Mouse (Mus musculus): ENCODE results near the gene Asb3. TPM values are rescaled to one million over a fixed set of nuclear protein-coding genes. Genes with fewer than 3 reads are reported as not detected.
A peak's percentile ranks its signal among the peaks of the same experiment; 100 is the strongest.

The Asb3 gene
- polyA plus RNA-seq (2014; fragmentation: Nextera tagmentation; extraction: Ambion mirVana), result 21.0 and 21.4 TPM in 2 replicates

- Histone ChIP-seq H3K27me3 (ENCODE audit: control insufficient read depth, insufficient read depth, low read length) (no peaks in the 10 kb centered on the region), H3K4me1 (ENCODE audit: control insufficient read depth in 2 of 2, insufficient read depth in 2 of 2, low read length in 2 of 2) (no peaks in the 10 kb centered on the region; a peak in 1 of 4 replicates), H3K27ac (replicated peaks in 1 of 2; ENCODE audit: control insufficient read depth in 1 of 2, insufficient read depth in 1 of 2, low read depth in 2 of 2, low read length in 2 of 2) (no peak within 1 kb of the TSS), H3K9me3 (ENCODE audit: control insufficient read depth, low read length) (no peaks in the 10 kb centered on the region), H3K4me3 (ENCODE audit: control insufficient read depth in 1 of 2, insufficient read depth in 1 of 2, low read depth in 1 of 2, low read length in 2 of 2) (peak within 1 kb of the TSS; percentile 42 to 56), H3K4me2 (ENCODE audit: low read length) (peak within 1 kb of the TSS; percentile 71), H3K36me3 (ENCODE audit: control insufficient read depth, insufficient read depth, low read length) (peaks cover 6% of the 10 kb centered on the region), H3K9ac (ENCODE audit: low read length) (peak within 1 kb of the TSS; percentile 59)
- 4% methylated on average over 41 of the region's 41 CpGs for WGBS
- ATAC-seq (ENCODE audit: insufficient number of reproducible peaks, insufficient read depth, low FRiP score, low read depth), result peak; percentile 73
These were observed at the start of gene Asb3, which contains the start of gene Gpr75 for GRCm38 (mm10) chr11:30885171-30885871. Gene Asb3, plus strand, starts transcription at chr11:30885416. Gene Gpr75, plus strand, starts transcription at chr11:30885358.

GRCm38 (mm10) chr11:30838793-30839192, 46.4 kb upstream of the Asb3 start:
- WGBS, result 72% methylated on average over 2 of the region's 2 CpGs
- Histone ChIP-seq H3K4me1 (ENCODE audit: control insufficient read depth in 2 of 2, insufficient read depth in 2 of 2, low read length in 2 of 2) (no peaks in the 10 kb centered on the region), H3K36me3 (ENCODE audit: control insufficient read depth, insufficient read depth, low read length) (peaks cover 81% of the 10 kb centered on the region), H3K4me2 (ENCODE audit: low read length) (no peak overlapping the region), H3K4me3 (ENCODE audit: control insufficient read depth in 1 of 2, insufficient read depth in 1 of 2, low read depth in 1 of 2, low read length in 2 of 2) (no peak overlapping the region), H3K9me3 (ENCODE audit: control insufficient read depth, low read length) (no peaks in the 10 kb centered on the region), H3K27ac (replicated peaks in 1 of 2; ENCODE audit: control insufficient read depth in 1 of 2, insufficient read depth in 1 of 2, low read depth in 2 of 2, low read length in 2 of 2) (no peak overlapping the region), H3K27me3 (ENCODE audit: control insufficient read depth, insufficient read depth, low read length) (no peaks in the 10 kb centered on the region), H3K9ac (ENCODE audit: low read length) (no peak overlapping the region)
- no peak for ATAC-seq (ENCODE audit: insufficient number of reproducible peaks, insufficient read depth, low FRiP score, low read depth)

- 76% methylated on average over 1 of the region's 1 CpGs for WGBS
- Histone ChIP-seq H3K9ac (ENCODE audit: low read length) (no peak overlapping the region), H3K36me3 (ENCODE audit: control insufficient read depth, insufficient read depth, low read length) (peaks cover 67% of the 10 kb centered on the region), H3K27me3 (ENCODE audit: control insufficient read depth, insufficient read depth, low read length) (no peaks in the 10 kb centered on the region), H3K4me1 (ENCODE audit: control insufficient read depth in 2 of 2, insufficient read depth in 2 of 2, low read length in 2 of 2) (no peaks in the 10 kb centered on the region), H3K27ac (replicated peaks in 1 of 2; ENCODE audit: control insufficient read depth in 1 of 2, insufficient read depth in 1 of 2, low read depth in 2 of 2, low read length in 2 of 2) (no peak overlapping the region), H3K4me2 (ENCODE audit: low read length) (no peak overlapping the region), H3K9me3 (ENCODE audit: control insufficient read depth, low read length) (no peaks in the 10 kb centered on the region), H3K4me3 (ENCODE audit: control insufficient read depth in 1 of 2, insufficient read depth in 1 of 2, low read depth in 1 of 2, low read length in 2 of 2) (no peak overlapping the region)
- ATAC-seq (ENCODE audit: insufficient number of reproducible peaks, insufficient read depth, low FRiP score, low read depth), result no peak
These were observed 40.9 kb upstream of the Asb3 start for GRCm38 (mm10) chr11:30844355-30844754.

- no peak overlapping the region for H3K4me2 ChIP-seq (ENCODE audit: low read length)
- no peaks in the 10 kb centered on the region for H3K9me3 ChIP-seq (ENCODE audit: control insufficient read depth, low read length)
- no peak overlapping the region for H3K9ac ChIP-seq (ENCODE audit: low read length)
- no peaks in the 10 kb centered on the region for H3K4me1 ChIP-seq (ENCODE audit: control insufficient read depth in 2 of 2, insufficient read depth in 2 of 2, low read length in 2 of 2)
- no peak for ATAC-seq (ENCODE audit: insufficient number of reproducible peaks, insufficient read depth, low FRiP score, low read depth)
- H3K4me3 ChIP-seq (ENCODE audit: control insufficient read depth in 1 of 2, insufficient read depth in 1 of 2, low read depth in 1 of 2, low read length in 2 of 2), result no peak overlapping the region
- H3K27ac ChIP-seq (replicated peaks in 1 of 2; ENCODE audit: control insufficient read depth in 1 of 2, insufficient read depth in 1 of 2, low read depth in 2 of 2, low read length in 2 of 2), result no peak overlapping the region
- H3K36me3 ChIP-seq (ENCODE audit: control insufficient read depth, insufficient read depth, low read length), result peaks cover 60% of the 10 kb centered on the region
- H3K27me3 ChIP-seq (ENCODE audit: control insufficient read depth, insufficient read depth, low read length), result no peaks in the 10 kb centered on the region
These were observed 12.8 kb upstream of the Asb3 start for GRCm38 (mm10) chr11:30872425-30872824.

GRCm38 (mm10) chr11:30888153-30888552, 2.9 kb downstream of the Asb3 start:
- Histone ChIP-seq H3K27me3 (ENCODE audit: control insufficient read depth, insufficient read depth, low read length) (no peaks in the 10 kb centered on the region), H3K9me3 (ENCODE audit: control insufficient read depth, low read length) (no peaks in the 10 kb centered on the region), H3K36me3 (ENCODE audit: control insufficient read depth, insufficient read depth, low read length) (no peaks in the 10 kb centered on the region), H3K4me1 (ENCODE audit: control insufficient read depth in 2 of 2, insufficient read depth in 2 of 2, low read length in 2 of 2) (no peaks in the 10 kb centered on the region; a peak in 1 of 4 replicates), H3K27ac (replicated peaks in 1 of 2; ENCODE audit: control insufficient read depth in 1 of 2, insufficient read depth in 1 of 2, low read depth in 2 of 2, low read length in 2 of 2) (no peak overlapping the region), H3K4me2 (ENCODE audit: low read length) (no peak overlapping the region), H3K9ac (ENCODE audit: low read length) (no peak overlapping the region), H3K4me3 (ENCODE audit: control insufficient read depth in 1 of 2, insufficient read depth in 1 of 2, low read depth in 1 of 2, low read length in 2 of 2) (no peak overlapping the region)
- no peak for ATAC-seq (ENCODE audit: insufficient number of reproducible peaks, insufficient read depth, low FRiP score, low read depth)
- 82% methylated on average over 2 of the region's 2 CpGs for WGBS

GRCm38 (mm10) chr11:30896201-30896600, 11.0 kb downstream of the Asb3 start:
- 84% methylated on average over 1 of the region's 1 CpGs for WGBS
- Histone ChIP-seq H3K27ac (replicated peaks in 1 of 2; ENCODE audit: control insufficient read depth in 1 of 2, insufficient read depth in 1 of 2, low read depth in 2 of 2, low read length in 2 of 2) (no peak overlapping the region), H3K27me3 (ENCODE audit: control insufficient read depth, insufficient read depth, low read length) (no peaks in the 10 kb centered on the region), H3K9me3 (ENCODE audit: control insufficient read depth, low read length) (no peaks in the 10 kb centered on the region), H3K4me1 (ENCODE audit: control insufficient read depth in 2 of 2, insufficient read depth in 2 of 2, low read length in 2 of 2) (no peaks in the 10 kb centered on the region), H3K36me3 (ENCODE audit: control insufficient read depth, insufficient read depth, low read length) (no peaks in the 10 kb centered on the region), H3K9ac (ENCODE audit: low read length) (no peak overlapping the region), H3K4me2 (ENCODE audit: low read length) (no peak overlapping the region), H3K4me3 (ENCODE audit: control insufficient read depth in 1 of 2, insufficient read depth in 1 of 2, low read depth in 1 of 2, low read length in 2 of 2) (no peak overlapping the region)
- ATAC-seq (ENCODE audit: insufficient number of reproducible peaks, insufficient read depth, low FRiP score, low read depth), result no peak

- Histone ChIP-seq H3K9me3 (ENCODE audit: control insufficient read depth, low read length) (no peaks in the 10 kb centered on the region), H3K27me3 (ENCODE audit: control insufficient read depth, insufficient read depth, low read length) (no peaks in the 10 kb centered on the region), H3K4me1 (ENCODE audit: control insufficient read depth in 2 of 2, insufficient read depth in 2 of 2, low read length in 2 of 2) (no peaks in the 10 kb centered on the region), H3K27ac (replicated peaks in 1 of 2; ENCODE audit: control insufficient read depth in 1 of 2, insufficient read depth in 1 of 2, low read depth in 2 of 2, low read length in 2 of 2) (no peak overlapping the region), H3K4me2 (ENCODE audit: low read length) (no peak overlapping the region), H3K9ac (ENCODE audit: low read length) (no peak overlapping the region), H3K4me3 (ENCODE audit: control insufficient read depth in 1 of 2, insufficient read depth in 1 of 2, low read depth in 1 of 2, low read length in 2 of 2) (no peak overlapping the region), H3K36me3 (ENCODE audit: control insufficient read depth, insufficient read depth, low read length) (no peaks in the 10 kb centered on the region)
- ATAC-seq (ENCODE audit: insufficient number of reproducible peaks, insufficient read depth, low FRiP score, low read depth), result no peak
These were observed 14.1 kb downstream of the Asb3 start for GRCm38 (mm10) chr11:30899312-30899711.

GRCm38 (mm10) chr11:30912311-30912710, 27.1 kb downstream of the Asb3 start:
- Histone ChIP-seq H3K36me3 (ENCODE audit: control insufficient read depth, insufficient read depth, low read length) (no peaks in the 10 kb centered on the region), H3K9me3 (ENCODE audit: control insufficient read depth, low read length) (no peaks in the 10 kb centered on the region), H3K4me2 (ENCODE audit: low read length) (no peak overlapping the region), H3K27me3 (ENCODE audit: control insufficient read depth, insufficient read depth, low read length) (no peaks in the 10 kb centered on the region), H3K9ac (ENCODE audit: low read length) (no peak overlapping the region), H3K27ac (replicated peaks in 1 of 2; ENCODE audit: control insufficient read depth in 1 of 2, insufficient read depth in 1 of 2, low read depth in 2 of 2, low read length in 2 of 2) (no peak overlapping the region), H3K4me1 (ENCODE audit: control insufficient read depth in 2 of 2, insufficient read depth in 2 of 2, low read length in 2 of 2) (no peaks in the 10 kb centered on the region), H3K4me3 (ENCODE audit: control insufficient read depth in 1 of 2, insufficient read depth in 1 of 2, low read depth in 1 of 2, low read length in 2 of 2) (no peak overlapping the region)
- ATAC-seq (ENCODE audit: insufficient number of reproducible peaks, insufficient read depth, low FRiP score, low read depth), result no peak
- 90% methylated on average over 3 of the region's 3 CpGs for whole genome bisulfite sequencing

Data from heart, embryonic 14.5 days (tissue).